Mouse (Mus musculus) thymus, adult 2 months (tissue): ENCODE results near the gene Tmem268.

ENCODE experiments used
- CTCF ChIP-seq: fragments of 200-500 bp; IDR thresholded peaks from 2 replicates; pipeline ENCODE4 v1.5.1; 2012; ENCODE audit warnings: mild to moderate bottlenecking, control low read depth, low read length, moderate library complexity, borderline replicate concordance; ENCODE audit not compliant: control insufficient read depth, poor library complexity, insufficient read depth; ENCODE audit errors: extremely low read depth
- POLR2A ChIP-seq: fragments of 200-500 bp; IDR thresholded peaks from 2 replicates; pipeline ENCODE4 v1.6.1; 2012; ENCODE audit warnings: mild to moderate bottlenecking, low read length, control low read depth, moderate library complexity; ENCODE audit not compliant: control insufficient read depth, poor library complexity, insufficient read depth; ENCODE audit errors: extremely low read depth

DNA sequence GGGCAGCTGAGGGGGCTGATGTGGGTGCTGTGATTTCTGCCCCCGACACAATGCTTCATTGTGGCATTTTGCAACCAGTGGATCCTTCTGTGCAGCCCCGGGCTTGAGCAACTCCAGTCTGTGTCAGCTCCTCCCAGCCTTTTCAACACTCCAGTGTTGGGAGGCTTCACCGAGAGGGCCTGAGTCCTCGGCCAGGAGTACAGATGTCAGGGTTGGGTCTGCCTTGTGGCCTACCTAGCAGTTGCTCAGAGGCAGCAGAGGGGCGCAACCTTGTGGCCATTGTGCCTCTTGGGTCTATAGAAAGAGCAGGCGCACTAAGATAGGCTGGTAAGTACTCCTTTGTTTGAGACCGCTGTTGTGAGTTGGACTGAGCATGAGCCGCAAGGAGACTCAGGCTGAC, 1.5 kb downstream of the Tmem268 start:
- TF ChIP-seq CTCF (no peak), POLR2A (no peak)
